Mouse (Mus musculus) liver (tissue): ENCODE data around the gene Ttc21a.
A peak's percentile ranks its signal among the peaks of the same experiment; 100 is the strongest.

Experiments
- DNase-seq: peaks from one replicate; pipeline ENCODE4 v3.0.0-alpha.2; 2020; ENCODE audit warnings: mixed read lengths

Gene Ttc21a

DNA sequence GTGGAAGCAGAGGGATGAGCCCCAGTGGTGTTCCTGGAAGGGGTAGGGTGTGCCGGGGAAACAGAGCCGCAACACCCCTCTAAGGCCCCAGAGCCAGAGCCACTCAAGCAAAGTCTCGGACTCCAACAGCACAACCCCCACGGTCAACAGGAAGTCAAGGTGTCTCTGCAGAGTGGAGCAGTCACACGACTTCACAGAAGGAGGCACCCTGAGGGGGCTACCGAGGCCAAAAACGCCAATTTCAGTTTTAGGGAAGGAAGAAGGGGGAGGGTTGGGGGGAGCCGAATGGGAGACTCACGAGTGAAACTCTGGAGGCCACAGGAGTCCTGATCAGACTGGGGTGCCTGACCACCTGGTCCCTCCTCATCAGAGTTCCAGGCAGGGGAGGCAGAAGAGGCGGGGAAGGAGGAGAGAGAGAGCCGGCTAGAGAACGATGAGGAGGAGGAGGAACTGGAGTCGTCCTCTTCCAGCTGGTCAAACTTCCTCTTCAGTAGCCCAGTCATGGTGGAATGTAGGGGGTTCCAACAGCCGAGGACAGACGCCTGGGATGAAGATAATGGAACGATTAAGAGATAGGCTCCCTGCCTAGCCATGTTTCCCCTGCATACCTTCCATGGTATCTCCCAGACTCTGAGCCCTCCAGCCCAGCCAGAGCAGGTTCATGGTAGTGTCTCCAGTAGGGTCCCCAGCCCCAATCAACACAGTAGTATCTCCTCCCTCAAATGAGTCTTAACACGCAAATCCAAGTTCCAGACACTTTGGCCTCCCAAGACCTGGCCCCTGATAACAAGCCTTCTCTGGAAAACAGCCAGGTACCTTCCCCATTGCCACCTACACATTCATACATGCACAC lies 39.5 kb downstream of the Ttc21a start:
- no peak for DNase-seq

DNA sequence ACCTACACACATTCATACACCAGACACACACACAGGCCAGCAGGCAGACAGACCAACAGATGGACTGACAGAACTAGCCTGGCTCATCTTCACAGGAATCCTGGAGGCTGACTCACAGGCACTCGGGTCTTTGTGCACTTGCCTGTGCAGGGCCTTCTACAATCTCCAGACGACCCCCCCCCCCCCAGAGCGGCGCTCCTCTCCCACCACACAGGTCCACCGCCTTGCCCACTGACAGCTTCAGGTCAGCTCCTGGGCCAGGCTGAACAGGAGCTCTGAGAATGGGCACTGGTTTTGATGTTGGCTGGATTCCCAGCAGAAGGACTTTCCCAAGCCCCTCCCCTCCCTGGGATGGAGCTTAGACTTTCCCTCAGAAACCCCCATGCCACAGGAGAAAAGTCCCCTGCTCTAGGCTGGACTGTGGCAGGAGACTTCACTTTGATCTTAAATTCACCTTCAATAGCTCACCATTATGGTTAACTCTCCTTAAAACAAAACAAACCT lies 40.2 kb downstream of the Ttc21a start:
- DNase-seq, result no peak

DNA sequence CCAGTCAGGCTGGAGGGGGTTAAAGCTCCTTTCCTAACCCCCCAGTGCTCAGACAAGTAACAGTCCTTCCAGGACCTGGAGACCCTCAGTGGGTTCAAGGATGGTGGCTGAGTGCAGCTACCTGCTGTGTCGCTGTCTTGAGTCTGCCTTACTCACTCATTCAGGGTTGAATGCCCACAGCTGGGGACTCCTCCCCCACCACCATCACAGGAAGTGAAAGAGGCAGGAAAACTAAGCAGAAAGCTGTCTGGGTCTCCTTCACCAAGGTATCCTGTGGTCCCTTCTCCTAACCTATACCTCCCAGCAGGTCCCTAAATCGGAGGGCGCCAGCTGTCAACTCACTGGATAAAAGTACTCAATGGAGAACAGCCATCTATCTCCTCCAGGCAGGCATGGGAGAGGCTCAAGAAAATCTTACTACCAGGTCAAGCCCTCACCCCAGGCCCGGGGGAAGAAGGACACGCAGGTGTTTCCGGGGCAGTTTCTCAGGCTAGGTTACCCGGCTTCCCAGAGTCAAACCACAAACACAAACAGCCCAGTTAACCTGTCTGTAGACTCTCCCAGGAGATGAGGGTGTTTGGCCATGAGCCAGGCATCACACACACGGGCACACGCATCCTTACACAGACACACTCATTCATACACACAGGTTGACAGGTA lies 40.9 kb downstream of the Ttc21a start:
- DNase-seq, result no peak

DNA sequence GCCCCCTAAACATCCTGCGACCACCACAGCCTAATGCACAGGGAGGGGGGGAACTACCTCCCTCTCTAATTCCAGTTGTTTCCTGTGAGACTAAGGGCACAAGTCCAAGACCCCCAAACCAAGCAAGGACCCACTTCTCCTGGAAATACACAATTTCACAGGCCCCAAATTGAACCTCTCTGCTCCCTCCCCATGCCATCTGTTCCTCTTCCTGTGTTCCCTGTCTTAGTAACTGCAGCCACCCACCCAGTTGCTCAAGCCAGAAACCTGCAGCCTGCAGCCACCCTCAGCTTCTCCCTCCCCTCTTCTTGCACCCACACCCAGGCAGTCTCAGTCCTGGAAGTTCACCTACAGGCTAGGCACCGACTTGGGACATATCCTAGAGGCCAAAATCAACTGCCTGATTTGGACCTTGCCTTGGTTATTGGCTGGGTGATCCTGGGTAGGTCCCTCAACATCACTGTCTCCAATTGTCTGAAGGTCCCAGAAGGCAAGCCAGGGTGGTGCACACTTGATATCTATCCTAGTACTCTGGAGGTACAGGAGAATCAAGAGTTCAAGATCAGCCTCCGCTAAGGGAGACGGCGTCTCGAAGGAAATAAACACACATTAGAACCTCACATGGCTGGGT lies 41.5 kb downstream of the Ttc21a start:
- DNase-seq, result no peak

DNA sequence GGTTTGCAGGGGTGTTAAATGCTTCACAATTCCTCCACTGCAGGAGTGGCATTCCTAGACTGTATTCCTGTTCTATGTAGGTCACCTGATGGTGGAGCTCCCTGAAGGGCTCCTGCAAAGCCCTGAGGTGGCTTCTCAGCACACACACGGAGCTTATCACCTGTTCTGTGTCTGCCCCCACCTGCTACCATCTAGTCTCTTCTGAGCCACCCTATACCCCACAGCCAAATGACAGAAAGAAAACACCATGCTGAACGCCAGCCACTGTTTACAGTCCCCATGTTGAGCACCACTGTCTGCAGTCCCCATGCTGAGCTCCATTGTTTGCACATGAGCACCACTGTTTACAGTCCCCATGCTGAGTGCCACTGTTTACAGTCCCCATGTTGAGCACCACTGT lies 42.3 kb downstream of the Ttc21a start:
- DNase-seq, result no peak

DNA sequence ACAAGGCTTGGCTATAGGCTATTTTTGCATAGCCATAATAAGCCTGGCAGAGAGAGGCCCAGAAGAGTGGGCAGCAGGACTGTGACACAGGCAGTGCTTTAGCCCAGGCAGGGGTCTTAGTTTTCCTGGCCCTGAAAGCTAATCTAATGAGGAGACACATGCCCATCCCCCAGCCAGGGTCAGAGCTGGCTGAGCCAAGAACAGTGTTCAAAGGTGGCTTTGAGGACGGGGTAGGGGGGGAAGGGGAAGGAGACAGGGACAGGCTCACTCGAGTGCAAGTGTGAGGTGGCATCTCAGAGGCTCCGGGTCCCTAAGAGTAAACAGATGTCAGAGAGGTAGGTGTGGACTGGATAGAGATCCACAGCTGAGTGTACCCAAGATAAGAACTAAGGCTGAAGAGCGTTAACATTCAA lies 43.4 kb downstream of the Ttc21a start:
- no peak for DNase-seq

DNA sequence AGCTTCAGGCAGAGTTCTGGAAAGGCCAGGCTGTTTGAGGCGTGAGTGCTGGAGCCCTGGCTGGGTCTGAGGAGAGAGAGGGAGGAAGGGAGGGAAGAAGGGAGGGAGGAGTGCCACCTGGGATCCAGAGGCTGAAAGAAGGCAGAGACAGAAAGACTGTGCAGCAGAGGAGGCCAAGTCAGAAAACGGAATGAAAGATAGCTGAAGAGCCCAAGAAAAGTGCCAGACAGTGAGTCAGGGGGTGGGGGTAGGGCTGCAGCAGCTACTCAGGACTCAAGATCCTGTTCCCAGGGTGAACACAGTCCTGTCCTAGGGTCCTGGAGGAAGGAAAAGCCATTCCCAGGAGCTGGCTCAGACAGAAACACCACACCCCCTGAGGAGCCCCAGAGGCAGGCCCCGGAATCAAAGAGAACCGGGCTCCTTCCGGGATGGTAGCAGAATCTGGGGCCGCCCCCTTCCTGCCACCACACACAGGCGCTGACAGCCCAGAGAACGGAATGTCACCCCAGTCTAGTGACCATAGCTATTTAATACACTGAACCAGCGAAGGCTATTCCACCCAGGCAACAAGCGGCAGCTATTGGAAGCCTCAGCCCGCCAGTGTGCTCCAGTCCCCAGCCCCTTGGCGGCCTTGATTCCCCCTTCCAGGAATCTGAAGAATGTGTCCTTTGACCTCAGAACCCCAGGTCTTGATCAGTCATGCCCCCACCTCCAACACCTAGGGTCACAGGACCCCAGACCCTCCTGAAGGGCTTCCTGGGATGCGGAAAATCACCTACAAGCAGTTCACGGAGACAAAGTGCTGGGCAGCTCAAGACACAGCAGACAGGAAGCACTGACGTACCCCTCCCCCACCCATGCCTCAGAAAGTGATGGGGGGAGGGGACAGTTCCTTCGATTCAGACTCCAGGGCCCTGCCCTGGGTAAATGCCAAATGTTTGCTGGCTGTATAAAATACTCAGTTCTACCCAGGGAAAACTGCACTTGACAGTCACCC lies 44.1 kb downstream of the Ttc21a start:
- peak; percentile 65 for DNase-seq

DNA sequence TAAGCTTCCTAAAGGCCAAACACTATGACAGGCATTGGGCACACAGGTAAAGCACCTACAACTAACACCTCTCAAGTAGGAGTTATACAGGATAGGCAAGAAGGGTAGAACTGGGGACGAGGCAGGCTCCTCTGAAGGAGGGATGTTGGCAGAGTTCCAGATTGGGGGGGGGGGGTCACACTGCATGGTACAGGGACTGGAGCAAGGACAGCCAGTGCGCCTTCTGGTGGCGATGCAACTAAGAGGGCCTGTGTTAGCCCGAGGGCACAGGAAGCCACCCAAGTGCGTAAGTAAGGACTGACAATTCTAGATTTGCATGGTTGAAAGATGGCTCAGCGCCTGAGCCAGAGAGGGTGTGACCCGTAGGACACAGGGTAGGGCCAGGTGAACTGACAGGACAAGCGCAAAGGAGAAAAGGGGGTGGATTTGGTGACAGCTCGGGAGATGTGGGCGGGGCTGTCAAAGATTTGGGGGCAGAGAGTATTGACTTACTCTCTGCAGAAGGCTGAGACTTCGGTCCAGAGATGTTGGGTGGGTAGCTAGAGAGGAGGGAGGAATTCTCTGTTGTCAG lies 44.9 kb downstream of the Ttc21a start:
- DNase-seq, result peak; percentile 61

DNA sequence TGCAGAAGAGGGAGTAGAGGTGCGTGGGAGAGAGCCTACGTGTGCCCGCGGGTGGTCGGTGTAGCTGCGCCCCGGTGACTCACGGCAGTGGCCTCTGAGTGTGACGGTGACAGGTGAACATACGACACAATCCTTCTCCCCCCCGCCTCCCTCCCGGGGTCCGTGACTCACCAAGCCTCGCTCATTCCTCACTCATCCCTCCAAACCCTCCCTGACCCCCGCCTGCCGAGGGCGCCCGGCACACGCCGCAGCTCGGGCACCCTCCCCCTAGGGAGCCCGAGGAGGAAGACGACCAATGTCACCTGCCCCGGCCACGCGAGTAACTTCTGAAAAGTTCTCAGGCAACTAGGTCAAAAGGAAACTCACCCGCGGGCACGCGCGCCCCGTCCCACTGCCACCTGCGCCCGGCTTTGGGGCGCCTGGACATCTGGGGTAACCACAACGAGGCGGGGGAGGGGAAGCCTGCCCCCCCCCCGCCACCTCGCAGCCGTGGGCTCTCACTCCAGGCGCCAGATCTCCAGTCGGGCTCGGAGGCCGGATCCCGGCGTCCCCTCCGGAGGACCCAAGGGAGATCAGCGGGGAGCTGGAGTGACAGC lies 45.6 kb downstream of the Ttc21a start:
- DNase-seq, result no peak

DNA sequence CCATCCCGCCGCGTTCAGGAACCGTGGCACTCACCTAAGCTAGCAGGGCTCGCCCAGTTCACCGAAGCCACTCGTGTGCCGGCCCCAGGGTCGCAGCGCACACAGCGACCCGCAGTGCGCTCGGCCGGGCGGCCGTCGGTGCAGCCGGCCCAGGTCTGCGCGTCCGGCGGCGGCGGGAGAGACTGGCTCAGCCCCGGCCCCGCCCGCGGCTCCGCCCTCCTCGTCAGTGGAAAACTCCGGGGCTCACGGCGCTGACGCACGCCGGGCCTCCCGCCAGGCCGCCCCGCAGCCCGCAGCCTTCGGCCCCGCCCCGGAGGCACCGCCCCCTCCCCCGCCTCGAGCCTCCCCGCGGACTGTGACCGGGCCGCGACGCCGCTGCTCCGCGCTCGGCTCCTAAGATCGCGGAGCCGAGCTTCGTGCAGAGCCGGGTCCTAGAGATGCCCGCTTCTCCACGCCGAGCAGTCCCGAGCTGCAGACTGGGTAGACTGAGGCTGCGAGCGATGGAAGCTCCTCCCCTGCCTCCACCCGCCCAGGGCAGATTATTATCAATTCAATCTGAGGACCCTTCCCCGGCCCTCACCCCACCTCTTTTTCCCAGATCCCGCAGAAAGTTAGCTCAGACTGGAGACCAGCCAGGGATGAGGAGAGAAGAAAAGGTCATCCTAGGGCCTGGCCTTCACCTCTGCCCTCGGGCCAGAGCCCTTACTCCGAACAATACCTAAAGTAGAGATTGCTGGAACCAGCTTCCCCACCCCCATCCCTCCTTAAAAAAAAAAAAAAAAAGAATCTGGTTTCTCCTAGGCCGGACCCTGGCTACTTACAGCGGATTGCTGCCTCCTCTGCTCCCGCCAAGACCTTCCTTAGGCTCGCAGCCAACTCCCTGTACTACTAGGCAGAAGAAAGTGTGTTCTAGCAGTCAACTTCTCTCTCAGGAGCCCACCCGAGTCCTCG lies 46.5 kb downstream of the Ttc21a start:
- peak; percentile 91 for DNase-seq

DNA sequence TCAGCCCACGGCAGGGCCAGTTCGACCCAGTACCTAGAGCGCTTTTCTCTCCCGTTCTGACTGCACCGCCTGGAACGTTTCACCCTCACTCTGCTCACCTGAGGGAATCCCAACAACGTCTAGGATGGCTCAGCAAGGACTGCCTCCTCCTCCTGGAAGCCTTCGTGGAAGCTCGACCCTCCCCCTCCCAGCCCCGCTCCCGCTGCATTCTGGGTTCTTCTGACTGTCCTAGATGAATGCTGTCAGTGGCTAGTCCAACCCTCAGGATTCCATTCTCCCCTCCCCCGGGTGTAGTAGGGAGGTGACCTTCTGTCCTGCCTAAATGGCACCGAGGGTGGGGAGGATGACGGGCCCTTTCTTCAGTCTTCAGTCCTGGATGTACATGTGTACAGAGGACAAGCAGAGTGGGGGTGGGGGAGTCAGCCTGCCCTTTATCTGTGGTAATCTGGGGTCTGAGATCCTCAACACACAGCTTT lies 47.2 kb downstream of the Ttc21a start, which contains the start of gene Csrnp1:
Csrnp1 (minus strand) TSS at position 123 of the 476 bp plus-strand sequence.
- no peak for DNase-seq

DNA sequence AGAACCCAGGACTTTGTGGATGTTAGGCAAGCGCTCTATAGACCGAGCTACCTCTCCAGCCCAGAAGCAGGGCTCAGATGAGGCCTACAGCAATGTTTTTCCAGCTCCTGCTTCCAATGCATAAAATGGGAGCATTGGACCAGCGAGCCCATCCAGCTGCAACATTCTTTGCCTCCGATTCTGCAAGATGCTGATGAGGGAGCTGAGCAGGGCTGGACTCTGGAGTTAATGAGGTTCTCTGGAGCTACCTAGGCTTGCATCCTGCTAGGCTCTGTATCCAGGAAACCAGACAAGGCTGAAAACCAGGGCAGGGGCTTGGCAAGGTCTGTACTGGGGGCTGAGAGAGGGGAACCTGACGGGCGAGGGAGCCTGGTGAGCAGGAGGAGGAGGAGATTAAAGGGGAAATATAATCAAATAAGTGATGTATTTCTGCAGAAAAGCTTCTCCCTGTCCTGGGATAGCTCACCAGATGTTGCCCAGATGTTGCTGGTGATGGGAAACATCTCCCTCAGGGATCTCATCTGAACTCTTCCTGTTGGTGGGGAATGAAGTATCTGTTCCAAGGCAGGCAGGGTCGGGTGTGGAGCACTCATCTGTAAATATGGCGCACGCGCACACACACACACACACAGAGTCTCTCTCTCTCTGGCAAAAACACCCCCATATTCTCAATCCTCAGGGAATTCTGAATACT lies 48.6 kb downstream of the Ttc21a start:
- DNase-seq, result no peak

DNA sequence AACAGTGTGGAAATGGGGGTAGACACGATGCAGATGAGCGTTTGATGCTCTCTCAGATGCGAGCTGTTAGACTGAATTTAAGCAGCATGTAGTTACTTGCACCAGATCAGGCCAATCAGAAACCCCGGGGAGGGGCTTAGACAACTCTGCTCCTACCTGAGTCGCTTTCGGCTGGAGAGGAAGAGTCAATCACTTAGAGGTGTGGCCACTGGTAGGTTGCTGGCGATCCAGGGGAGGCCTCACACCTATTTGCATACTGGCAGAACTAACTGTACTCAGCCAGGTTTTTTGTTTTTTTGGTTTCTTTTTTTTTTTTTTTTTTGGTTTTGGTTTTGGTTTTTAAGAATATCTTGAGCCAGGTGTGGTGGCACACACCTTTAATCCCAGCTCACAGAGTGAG lies 50.9 kb downstream of the Ttc21a start:
- no peak for DNase-seq

DNA sequence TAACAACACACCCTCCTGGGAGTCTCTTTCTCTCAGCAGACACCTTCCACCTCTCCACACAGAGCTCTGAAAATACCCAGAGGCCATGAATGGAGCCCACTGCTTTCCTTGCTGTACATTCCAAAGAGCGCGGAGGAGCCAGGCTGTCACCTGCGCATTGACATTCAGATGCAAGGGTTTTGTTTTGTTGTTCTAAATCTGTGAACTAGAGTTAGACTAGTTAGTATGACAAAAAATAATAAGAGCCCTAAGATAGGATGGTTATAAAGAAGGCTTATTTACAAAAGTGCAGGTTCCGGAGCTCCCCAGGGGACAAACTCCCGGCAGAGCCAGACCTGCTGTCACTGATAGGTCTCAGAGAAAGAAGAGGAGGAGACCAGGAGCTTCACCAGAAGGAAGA lies 53.9 kb downstream of the Ttc21a start:
- DNase-seq, result no peak

DNA sequence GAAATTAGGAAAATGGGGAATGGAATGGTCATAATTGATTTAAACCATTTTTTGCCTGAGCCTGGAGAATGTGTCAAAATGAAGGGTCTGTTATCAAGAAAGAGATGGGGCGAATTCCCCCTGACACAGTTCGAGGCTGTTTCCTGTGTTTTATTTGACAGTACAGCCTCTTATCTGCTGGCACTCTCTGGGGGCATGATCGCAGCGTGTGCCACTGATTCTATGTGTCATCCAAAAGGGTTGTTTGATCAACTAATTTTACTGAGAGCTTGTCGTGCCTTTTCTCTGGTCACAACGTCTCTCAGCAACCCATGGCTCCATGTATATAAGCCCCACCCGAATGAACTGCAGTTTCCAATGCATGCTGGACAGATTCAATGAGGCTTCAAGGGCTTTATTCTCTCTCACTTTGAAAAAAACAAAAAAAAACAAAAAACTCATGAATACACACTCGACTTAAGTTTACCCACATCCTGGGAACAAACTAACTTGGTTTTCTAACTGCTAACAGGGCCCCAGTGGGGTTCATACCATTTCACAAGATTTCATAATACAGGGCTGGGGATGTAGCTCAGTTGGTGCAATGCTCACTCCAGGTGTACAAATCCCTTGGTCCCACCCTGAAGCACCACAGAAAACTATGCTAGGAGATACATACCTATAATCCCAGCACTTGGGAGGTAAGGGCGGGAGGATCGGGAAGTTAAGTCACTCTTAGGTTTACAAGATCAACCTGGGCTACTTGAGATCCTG lies 55.9 kb downstream of the Ttc21a start:
- DNase-seq, result no peak

DNA sequence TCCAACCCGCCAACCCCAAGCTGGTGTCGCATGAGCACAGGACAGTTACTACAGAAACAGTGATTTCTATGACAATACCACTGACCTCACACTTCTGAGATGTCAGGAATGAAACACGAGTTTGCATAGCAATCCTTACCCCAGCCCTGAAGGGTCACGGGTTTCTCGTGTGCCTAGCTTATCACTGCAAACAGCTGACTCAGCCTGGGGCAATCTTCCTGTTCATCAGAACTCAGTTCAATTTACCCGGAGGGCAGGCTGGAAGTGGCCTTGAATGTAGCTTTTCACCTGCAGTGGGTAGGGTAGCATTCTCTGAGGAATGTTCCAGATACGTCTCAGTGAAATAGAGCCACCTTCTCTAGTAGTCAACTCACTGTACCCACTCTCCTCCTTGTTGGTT lies 56.8 kb downstream of the Ttc21a start:
- DNase-seq, result no peak

DNA sequence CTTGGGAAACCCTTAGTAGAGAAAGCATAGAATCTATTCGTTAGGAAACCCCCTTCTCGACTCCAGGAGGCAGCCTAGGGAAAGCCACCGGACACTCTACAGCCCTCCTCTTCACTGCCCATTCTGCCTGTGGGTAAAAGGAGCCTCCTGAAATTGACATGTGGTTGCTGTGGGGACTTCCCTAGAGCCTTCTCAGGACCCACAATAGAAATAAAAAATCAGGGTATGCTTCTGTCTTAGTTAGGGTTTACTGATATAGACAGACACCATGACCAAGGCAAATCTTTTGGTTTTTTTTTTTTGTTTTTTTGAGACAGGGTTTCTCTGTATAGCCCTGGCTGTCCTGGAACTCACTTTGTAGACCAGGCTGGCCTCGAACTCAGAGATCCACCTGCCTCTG lies 58.7 kb downstream of the Ttc21a start:
- no peak for DNase-seq

DNA sequence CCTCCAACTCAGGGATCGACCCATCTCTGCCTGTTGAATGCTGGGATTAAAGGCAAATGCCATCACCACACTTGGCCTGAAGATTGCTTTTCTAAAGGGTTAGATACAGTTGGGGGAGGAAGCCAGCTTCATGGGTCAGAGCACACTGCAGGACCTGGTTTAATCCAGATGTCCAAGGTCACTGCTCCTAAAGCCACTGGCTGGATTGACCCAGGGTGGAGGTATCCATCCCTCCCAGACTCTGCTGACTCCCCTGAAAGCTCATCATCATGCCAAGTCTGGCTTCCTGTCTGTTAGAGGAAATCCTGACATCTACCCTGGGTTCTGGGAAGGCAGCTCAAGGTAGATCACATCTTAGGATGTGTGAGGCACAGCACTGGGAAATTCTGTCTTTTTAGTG lies 61.4 kb downstream of the Ttc21a start:
- no peak for DNase-seq

DNA sequence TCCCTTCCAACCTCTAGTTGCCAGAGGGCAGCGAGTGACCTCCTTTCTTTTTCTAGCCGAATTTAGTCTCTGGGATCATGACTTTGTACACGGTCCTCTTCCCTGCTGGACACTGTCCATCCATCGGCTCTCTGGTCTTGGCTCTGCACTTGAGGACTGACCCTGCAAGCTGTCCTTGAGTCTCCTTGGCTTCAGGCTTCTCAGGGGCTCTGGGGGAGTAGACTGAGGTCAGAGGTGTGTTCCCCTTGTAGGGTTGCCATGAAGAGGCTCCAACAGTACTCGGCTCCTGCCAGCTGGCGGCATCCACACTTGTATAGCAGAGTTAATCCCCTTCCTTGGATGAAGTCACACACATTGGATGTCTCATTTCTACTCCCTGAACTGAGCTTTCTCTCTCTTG lies 62.2 kb downstream of the Ttc21a start:
- no peak for DNase-seq
